Comparison of ENCODE assay signal across 13 mouse cellular contexts in genomic region chr7:4777851-4778637, GRCm38 (mm10). TPM values are rescaled to one million over a fixed set of nuclear protein-coding genes. Genes with fewer than 3 reads are reported as not detected.
DNase-seq lines count a peak whose midpoint lies in the region; ATAC-seq and TF ChIP-seq lines count a peak whose summit lies in the region.
"Had no signal": no experiment of that assay in that cellular context is flagged by ENCODE, and none has a peak within 500 bp of the region (broad histone marks: within the 10 kb centered on the region; RNA-seq: fewer than 3 reads in every experiment).

No protein-coding gene starts in this region.

- peaks cover 12% of the 10 kb centered on the region for H3K4me1 ChIP-seq in forebrain, embryonic 12.5 days
- H3K4me1 ChIP-seq in forebrain, embryonic 11.5 days (replicated peaks; ENCODE audit: control insufficient read depth, insufficient read depth, low read length) = 0 out of 2 replicates have a peak, but pooled peaks cover 5% of the 10 kb centered on the region
- H3K4me1 ChIP-seq in kidney, embryonic 14.5 days (ENCODE audit: control insufficient read depth, insufficient read depth, low read length) = peaks cover 23% of the 10 kb centered on the region; the same call in 1 of the 2 replicates
- H3K4me1 ChIP-seq in stomach, embryonic 14.5 days (ENCODE audit: control insufficient read depth, insufficient read depth, low read length) = 0 out of 2 replicates have a peak, but pooled peaks cover 22% of the 10 kb centered on the region
- H3K4me1 ChIP-seq in stomach, postnatal 0 days (replicated peaks; ENCODE audit: control insufficient read depth, insufficient read depth) = 0 out of 2 replicates have a peak, but pooled peaks cover 3% of the 10 kb centered on the region
- peaks cover 27% of the 10 kb centered on the region for H3K4me1 ChIP-seq in stomach, embryonic 16.5 days (ENCODE audit: control insufficient read depth, insufficient read depth, low read length)

- peak overlapping the region; percentile 7; the same call in 1 of the 2 replicates for H3K9ac ChIP-seq in forebrain, embryonic 12.5 days
- H3K9ac ChIP-seq in forebrain, embryonic 11.5 days (ENCODE audit: low read length) = no peak overlapping the region
- no peak overlapping the region for H3K9ac ChIP-seq in kidney, embryonic 14.5 days (ENCODE audit: low read depth, low read length)
- H3K9ac ChIP-seq in stomach, embryonic 14.5 days (replicated peaks; ENCODE audit: low read depth, low read length) = no peak overlapping the region; the same call in 1 of the 2 replicates
- H3K9ac ChIP-seq in stomach, postnatal 0 days (ENCODE audit: low read length) = no peak overlapping the region
- peak overlapping the region; percentile 65; the same call in 1 of the 2 replicates for H3K9ac ChIP-seq in stomach, embryonic 16.5 days (ENCODE audit: low read length)

- no peaks in the 10 kb centered on the region for H3K36me3 ChIP-seq in forebrain, embryonic 12.5 days (replicated peaks)
- no peaks in the 10 kb centered on the region for H3K36me3 ChIP-seq in forebrain, embryonic 11.5 days (ENCODE audit: control insufficient read depth, insufficient read depth, low read length)
- no peaks in the 10 kb centered on the region for H3K36me3 ChIP-seq in kidney, embryonic 14.5 days (ENCODE audit: control insufficient read depth, insufficient read depth, low read length)
- no peaks in the 10 kb centered on the region for H3K36me3 ChIP-seq in stomach, embryonic 14.5 days (ENCODE audit: control insufficient read depth, insufficient read depth, low read length)
- no peaks in the 10 kb centered on the region for H3K36me3 ChIP-seq in stomach, postnatal 0 days (ENCODE audit: control insufficient read depth, insufficient read depth, low read length)
- no peaks in the 10 kb centered on the region for H3K36me3 ChIP-seq in stomach, embryonic 16.5 days (ENCODE audit: control insufficient read depth, insufficient read depth, low read length)

- 3% methylated on average over 19 of the region's 20 CpGs for WGBS in forebrain, embryonic 12.5 days
- WGBS in forebrain, embryonic 11.5 days = under 1% methylated on average over 20 of the region's 20 CpGs
- 5% methylated on average over 15 of the region's 20 CpGs for WGBS in kidney, embryonic 14.5 days
- 7% methylated on average over 20 of the region's 20 CpGs for WGBS in stomach, embryonic 14.5 days
- WGBS in stomach, postnatal 0 days = 5% methylated on average over 15 of the region's 20 CpGs
- 11% methylated on average over 20 of the region's 20 CpGs for WGBS in stomach, embryonic 16.5 days

- no peaks in the 10 kb centered on the region for H3K9me3 ChIP-seq in forebrain, embryonic 12.5 days
- H3K9me3 ChIP-seq in forebrain, embryonic 11.5 days (ENCODE audit: control insufficient read depth, low read length) = no peaks in the 10 kb centered on the region
- no peaks in the 10 kb centered on the region for H3K9me3 ChIP-seq in kidney, embryonic 14.5 days (ENCODE audit: control insufficient read depth, low read length)
- H3K9me3 ChIP-seq in stomach, embryonic 14.5 days (ENCODE audit: control insufficient read depth, low read depth, low read length) = no peaks in the 10 kb centered on the region
- no peaks in the 10 kb centered on the region for H3K9me3 ChIP-seq in stomach, postnatal 0 days (ENCODE audit: control insufficient read depth, low read length)
- no peaks in the 10 kb centered on the region for H3K9me3 ChIP-seq in stomach, embryonic 16.5 days (replicated peaks; ENCODE audit: control insufficient read depth, low read length)

- no peak for TF ChIP-seq CTCF in stomach, postnatal 0 days (IDR thresholded peaks at IDR 0.05; ENCODE audit: low read depth)

- no peak for DNase-seq in forebrain, embryonic 11.5 days (ENCODE audit: low spot score)
- no peak for DNase-seq in kidney, adult 8-10 months
- DNase-seq in stomach, postnatal 0 days (ENCODE audit: low spot score) = no peak
- no peak for DNase-seq in gastrocnemius, postnatal 36 days
- DNase-seq: cerebellum, adult 9-11 months had no signal

- TF ChIP-seq EP300 in stomach, postnatal 0 days (optimal IDR thresholded peaks at IDR 0.05) = no peak

- ATAC-seq in forebrain, embryonic 12.5 days (ENCODE audit: low FRiP score) = no peak
- no peak for ATAC-seq in forebrain, embryonic 11.5 days (replicated peaks; ENCODE audit: low FRiP score)
- no peak for ATAC-seq in kidney, embryonic 14.5 days (ENCODE audit: low FRiP score, low TSS enrichment)
- ATAC-seq in stomach, embryonic 14.5 days (ENCODE audit: insufficient number of reproducible peaks, insufficient read depth, low FRiP score, low read depth) = no peak
- no peak for ATAC-seq in stomach, postnatal 0 days (ENCODE audit: low FRiP score, low TSS enrichment)
- no peak for ATAC-seq in stomach, embryonic 16.5 days (ENCODE audit: insufficient read depth, low FRiP score)

- peak overlapping the region; percentile 50; the same call in 1 of the 2 replicates for H3K4me2 ChIP-seq in forebrain, embryonic 12.5 days
- no peak overlapping the region; the same call in 1 of the 2 replicates for H3K4me2 ChIP-seq in forebrain, embryonic 11.5 days (ENCODE audit: low read depth, low read length, severe bottlenecking)
- H3K4me2 ChIP-seq in kidney, embryonic 14.5 days (replicated peaks; ENCODE audit: low read depth, low read length) = peak overlapping the region; percentile 47; the same call in 1 of the 2 replicates
- H3K4me2 ChIP-seq in stomach, embryonic 14.5 days (replicated peaks; ENCODE audit: low read depth, low read length) = peak overlapping the region; percentile 54; the same call in 1 of the 2 replicates
- no peak overlapping the region for H3K4me2 ChIP-seq in stomach, postnatal 0 days (replicated peaks; ENCODE audit: low read depth)
- no peak overlapping the region for H3K4me2 ChIP-seq in stomach, embryonic 16.5 days (ENCODE audit: low read depth, low read length)

- intact Hi-C loops in gastrocnemius, postnatal 36 days (cut with DNase I) = no loop called here

- H3K27ac ChIP-seq in forebrain, embryonic 12.5 days = no peak overlapping the region
- no peak overlapping the region for H3K27ac ChIP-seq in forebrain, embryonic 11.5 days (ENCODE audit: low read depth, low read length)
- H3K27ac ChIP-seq in kidney, embryonic 14.5 days (ENCODE audit: low read depth, low read length) = no peak overlapping the region
- H3K27ac ChIP-seq in stomach, embryonic 14.5 days (ENCODE audit: low read length) = no peak overlapping the region
- no peak overlapping the region for H3K27ac ChIP-seq in stomach, postnatal 0 days (replicated peaks)
- H3K27ac ChIP-seq in stomach, embryonic 16.5 days (ENCODE audit: low read length) = no peak overlapping the region

- H3K4me3 ChIP-seq in forebrain, embryonic 12.5 days (replicated peaks) = 0 out of 2 replicates have a peak overlapping the region, but pooled peaks have one; percentile 34
- H3K4me3 ChIP-seq in forebrain, embryonic 11.5 days (ENCODE audit: low read depth, low read length) = no peak overlapping the region; the same call in 1 of the 2 replicates
- H3K4me3 ChIP-seq in kidney, embryonic 14.5 days (ENCODE audit: low read length) = no peak overlapping the region
- no peak overlapping the region for H3K4me3 ChIP-seq in stomach, embryonic 14.5 days (ENCODE audit: low read depth, low read length)
- no peak overlapping the region for H3K4me3 ChIP-seq in stomach, postnatal 0 days (ENCODE audit: low read depth, low read length)
- no peak overlapping the region for H3K4me3 ChIP-seq in stomach, embryonic 16.5 days (replicated peaks; ENCODE audit: low read length)

- peaks cover 81% of the 10 kb centered on the region for H3K27me3 ChIP-seq in forebrain, embryonic 12.5 days
- H3K27me3 ChIP-seq in forebrain, embryonic 11.5 days (ENCODE audit: control insufficient read depth, insufficient read depth, low read length) = peaks cover 46% of the 10 kb centered on the region
- peaks cover 34% of the 10 kb centered on the region for H3K27me3 ChIP-seq in kidney, embryonic 14.5 days (ENCODE audit: control insufficient read depth, insufficient read depth, low read length)
- peaks cover 14% of the 10 kb centered on the region for H3K27me3 ChIP-seq in stomach, embryonic 14.5 days (ENCODE audit: control insufficient read depth, insufficient read depth, low read length)
- H3K27me3 ChIP-seq in stomach, postnatal 0 days (ENCODE audit: control insufficient read depth, insufficient read depth, low read length) = no peaks in the 10 kb centered on the region
- peaks cover 44% of the 10 kb centered on the region for H3K27me3 ChIP-seq in stomach, embryonic 16.5 days (ENCODE audit: control insufficient read depth, insufficient read depth, low read length)

RNA-seq across cellular contexts. Expression of gene Il11, which starts 4.6 kb away (rescaled TPM):
- 0.24 and 0.77 TPM in 2 replicates for polyA plus RNA-seq in forebrain, embryonic 12.5 days (2016; fragmentation: Nextera tagmentation; extraction: Ambion mirVana)
- polyA plus RNA-seq in forebrain, embryonic 11.5 days (2014; fragmentation: Nextera tagmentation; extraction: Ambion mirVana) = 0.19 TPM in 1 of 2 replicates, not detected in the other
- polyA plus RNA-seq in kidney, embryonic 14.5 days (2014; fragmentation: Nextera tagmentation; extraction: Ambion mirVana) = 0.31 TPM in 1 of 2 replicates, not detected in the other
- 0.17 and 0.27 TPM in 2 replicates for polyA plus RNA-seq in stomach, embryonic 14.5 days (2014; fragmentation: Nextera tagmentation; extraction: Ambion mirVana)
- 0.42 and 0.65 TPM in 2 replicates for polyA plus RNA-seq in stomach, postnatal 0 days (2015; fragmentation: Nextera tagmentation; extraction: Ambion mirVana)
- 0.22 and 0.26 TPM in 2 replicates for polyA plus RNA-seq in stomach, embryonic 16.5 days (2015; fragmentation: Nextera tagmentation; extraction: Ambion mirVana)
- not detected for total RNA-seq in gastrocnemius, postnatal 36 days (2021)

RNA-seq across cellular contexts. Expression of gene Tmem190, which starts 4.7 kb away (rescaled TPM):
- not detected in 2 replicates for polyA plus RNA-seq in forebrain, embryonic 12.5 days (2016; fragmentation: Nextera tagmentation; extraction: Ambion mirVana)
- not detected in 2 replicates for polyA plus RNA-seq in forebrain, embryonic 11.5 days (2014; fragmentation: Nextera tagmentation; extraction: Ambion mirVana)
- polyA plus RNA-seq in kidney, embryonic 14.5 days (2014; fragmentation: Nextera tagmentation; extraction: Ambion mirVana) = 0.63 TPM in 1 of 2 replicates, not detected in the other
- polyA plus RNA-seq in stomach, embryonic 14.5 days (2014; fragmentation: Nextera tagmentation; extraction: Ambion mirVana) = 0.55 TPM in 1 of 2 replicates, not detected in the other
- polyA plus RNA-seq in stomach, postnatal 0 days (2015; fragmentation: Nextera tagmentation; extraction: Ambion mirVana) = 0.42 and 0.80 TPM in 2 replicates
- 0.72 and 0.79 TPM in 2 replicates for polyA plus RNA-seq in stomach, embryonic 16.5 days (2015; fragmentation: Nextera tagmentation; extraction: Ambion mirVana)
- not detected for total RNA-seq in gastrocnemius, postnatal 36 days (2021)
- total RNA-seq: adrenal gland, postnatal 10 days; left cerebral cortex, adult 8-10 months; megakaryocyte progenitor cell, adult 5-6 weeks had no signal
- polyA plus RNA-seq: lung, adult 2 months had no signal

RNA-seq across cellular contexts. Expression of gene Fam71e2, which starts 6.9 kb away (rescaled TPM):
- not detected in 2 replicates for polyA plus RNA-seq in forebrain, embryonic 12.5 days (2016; fragmentation: Nextera tagmentation; extraction: Ambion mirVana)
- not detected in 2 replicates for polyA plus RNA-seq in forebrain, embryonic 11.5 days (2014; fragmentation: Nextera tagmentation; extraction: Ambion mirVana)
- polyA plus RNA-seq in kidney, embryonic 14.5 days (2014; fragmentation: Nextera tagmentation; extraction: Ambion mirVana) = not detected in 2 replicates
- not detected in 2 replicates for polyA plus RNA-seq in stomach, embryonic 14.5 days (2014; fragmentation: Nextera tagmentation; extraction: Ambion mirVana)
- polyA plus RNA-seq in stomach, postnatal 0 days (2015; fragmentation: Nextera tagmentation; extraction: Ambion mirVana) = not detected in 2 replicates
- not detected in 2 replicates for polyA plus RNA-seq in stomach, embryonic 16.5 days (2015; fragmentation: Nextera tagmentation; extraction: Ambion mirVana)
- not detected for total RNA-seq in gastrocnemius, postnatal 36 days (2021)
- total RNA-seq: adrenal gland, postnatal 10 days; left cerebral cortex, adult 8-10 months; megakaryocyte progenitor cell, adult 5-6 weeks had no signal
- polyA plus RNA-seq: lung, adult 2 months had no signal

RNA-seq across cellular contexts. Expression of gene Tmem238, which starts 11.4 kb away (rescaled TPM):
- 2.7 and 3.6 TPM in 2 replicates for polyA plus RNA-seq in forebrain, embryonic 12.5 days (2016; fragmentation: Nextera tagmentation; extraction: Ambion mirVana)
- 1.6 and 2.6 TPM in 2 replicates for polyA plus RNA-seq in forebrain, embryonic 11.5 days (2014; fragmentation: Nextera tagmentation; extraction: Ambion mirVana)
- polyA plus RNA-seq in kidney, embryonic 14.5 days (2014; fragmentation: Nextera tagmentation; extraction: Ambion mirVana) = 6.9 and 8.2 TPM in 2 replicates
- 8.7 and 10.6 TPM in 2 replicates for polyA plus RNA-seq in stomach, embryonic 14.5 days (2014; fragmentation: Nextera tagmentation; extraction: Ambion mirVana)
- polyA plus RNA-seq in stomach, postnatal 0 days (2015; fragmentation: Nextera tagmentation; extraction: Ambion mirVana) = 69.0 and 70.7 TPM in 2 replicates
- polyA plus RNA-seq in stomach, embryonic 16.5 days (2015; fragmentation: Nextera tagmentation; extraction: Ambion mirVana) = 21.2 and 21.7 TPM in 2 replicates
- total RNA-seq in gastrocnemius, postnatal 36 days (2021) = 1 to 10 TPM; 7.9 to 9.5 TPM

RNA-seq across cellular contexts. Expression of gene Rpl28, which starts 14.6 kb away (rescaled TPM):
- polyA plus RNA-seq in forebrain, embryonic 12.5 days (2016; fragmentation: Nextera tagmentation; extraction: Ambion mirVana) = 306 and 310 TPM in 2 replicates
- polyA plus RNA-seq in forebrain, embryonic 11.5 days (2014; fragmentation: Nextera tagmentation; extraction: Ambion mirVana) = 203 and 220 TPM in 2 replicates
- 251 and 292 TPM in 2 replicates for polyA plus RNA-seq in kidney, embryonic 14.5 days (2014; fragmentation: Nextera tagmentation; extraction: Ambion mirVana)
- 301 and 312 TPM in 2 replicates for polyA plus RNA-seq in stomach, embryonic 14.5 days (2014; fragmentation: Nextera tagmentation; extraction: Ambion mirVana)
- 322 and 359 TPM in 2 replicates for polyA plus RNA-seq in stomach, postnatal 0 days (2015; fragmentation: Nextera tagmentation; extraction: Ambion mirVana)
- 255 and 322 TPM in 2 replicates for polyA plus RNA-seq in stomach, embryonic 16.5 days (2015; fragmentation: Nextera tagmentation; extraction: Ambion mirVana)
- total RNA-seq in gastrocnemius, postnatal 36 days (2021) = 100 to 1,000 TPM; 431 to 514 TPM

Comparison
In these comparisons a context has a peak if more than half of its experiments do, and no peak if none do; other contexts are left out.
1. H3K4me2 ChIP-seq: peak in forebrain, embryonic 12.5 days (single experiment), kidney, embryonic 14.5 days (single experiment) and stomach, embryonic 14.5 days (single experiment); none in forebrain, embryonic 11.5 days (single experiment), stomach, postnatal 0 days (single experiment) and stomach, embryonic 16.5 days (single experiment).
2. H3K9ac ChIP-seq: peak in forebrain, embryonic 12.5 days (single experiment) and stomach, embryonic 16.5 days (single experiment); none in forebrain, embryonic 11.5 days (single experiment), kidney, embryonic 14.5 days (single experiment), stomach, embryonic 14.5 days (single experiment) and stomach, postnatal 0 days (single experiment).